Mouse (Mus musculus): Measurements from ENCODE around the gene Krtap31-2.

Krtap31-2 gene

DNA sequence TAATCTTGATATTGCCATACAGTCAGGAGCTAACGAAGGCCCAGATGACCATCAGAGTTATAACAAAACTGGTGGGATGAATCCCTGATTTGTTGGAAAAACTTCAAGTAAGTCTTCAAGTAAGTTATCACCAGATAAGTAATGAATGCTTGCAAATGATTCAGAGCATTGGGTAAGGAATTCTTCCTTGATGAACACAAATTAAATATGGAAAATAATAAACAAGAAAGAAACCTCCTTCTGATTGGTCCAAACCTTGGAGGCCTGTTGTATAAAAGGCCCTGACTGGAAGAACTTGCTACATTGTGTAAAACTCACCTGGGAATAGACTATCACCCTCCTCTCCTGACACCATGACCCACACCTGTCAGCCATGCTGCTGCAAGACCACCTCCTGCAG is at the start of gene Krtap31-2:
Gene Krtap31-2, plus strand, starts transcription at position 301 of the 400 bp plus-strand sequence.
- no peak for DNase-seq (ENCODE audit: low spot score)

DNA sequence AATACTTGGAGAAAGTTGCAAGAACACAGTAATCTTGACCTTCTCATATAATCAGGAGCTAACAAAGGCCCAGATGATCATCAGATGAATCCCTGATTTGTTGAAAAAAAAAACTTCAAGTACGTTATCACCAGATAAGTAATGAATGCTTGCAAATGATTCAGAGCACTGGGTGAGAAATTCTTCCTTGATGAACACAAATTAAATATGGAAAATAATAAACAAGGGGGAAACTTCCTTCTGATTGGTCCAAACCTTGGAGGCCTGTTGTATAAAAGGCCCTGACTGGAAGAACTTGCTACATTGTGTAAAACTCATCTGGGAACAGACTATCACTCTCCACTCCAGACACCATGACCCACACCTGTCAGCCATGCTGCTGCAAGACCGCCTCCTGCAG is 28.5 kb upstream of the Krtap31-2 start, which contains the start of gene Krtap31-1:
Gene Krtap31-1, plus strand, starts transcription at position 301 of the 400 bp plus-strand sequence.
- DNase-seq (ENCODE audit: low spot score) = no peak

DNA sequence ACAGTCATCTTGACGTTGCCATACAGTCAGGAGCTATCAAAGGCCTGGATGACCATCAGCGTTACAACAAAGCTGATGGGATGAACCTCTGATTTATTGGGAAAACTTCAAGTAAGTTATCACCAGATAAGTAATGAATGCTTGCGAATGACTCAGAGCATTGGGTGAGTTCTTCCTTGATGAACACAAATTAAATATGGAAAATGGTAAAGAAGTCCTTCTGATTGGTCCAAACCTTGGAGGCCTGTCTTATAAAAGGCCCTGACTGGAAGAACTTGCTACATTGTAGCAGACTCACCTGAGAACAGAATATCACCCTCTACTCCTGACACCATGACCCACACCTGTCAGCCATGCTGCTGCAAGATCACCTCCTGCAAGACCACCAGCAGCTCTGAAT is 21.6 kb upstream of the Krtap31-2 start, which contains the start of gene Gm11565:
Gene Gm11565, plus strand, starts transcription at position 301 of the 400 bp plus-strand sequence.
- DNase-seq (ENCODE audit: low spot score) = no peak

- no peak for DNase-seq (ENCODE audit: low spot score)
Measured at GRCm38 (mm10) chr11:99937751-99938264, 1.7 kb downstream of the Krtap31-2 start.

DNA sequence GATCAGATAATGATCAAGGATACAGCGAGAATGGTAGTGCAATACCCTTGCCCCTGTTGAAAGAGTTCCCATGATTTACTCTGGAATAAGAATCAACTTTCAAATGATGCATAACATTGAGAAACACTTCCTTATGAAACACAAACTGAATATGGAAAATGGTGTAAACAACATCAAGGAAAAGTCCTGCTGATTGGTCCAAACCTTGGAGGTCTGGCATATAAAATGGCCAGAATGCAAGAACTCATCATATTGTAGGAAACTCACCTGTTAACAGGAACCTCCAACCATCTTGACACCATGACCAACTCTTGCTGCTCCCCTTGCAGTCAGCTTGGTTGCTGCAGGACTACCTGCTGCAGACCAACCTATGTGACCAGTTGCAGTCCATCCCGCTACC is 12.1 kb downstream of the Krtap31-2 start, which contains the start of gene Krtap9-5:
Gene Krtap9-5, plus strand, starts transcription at position 301 of the 400 bp plus-strand sequence.
- no peak for DNase-seq (ENCODE audit: low spot score)

DNA sequence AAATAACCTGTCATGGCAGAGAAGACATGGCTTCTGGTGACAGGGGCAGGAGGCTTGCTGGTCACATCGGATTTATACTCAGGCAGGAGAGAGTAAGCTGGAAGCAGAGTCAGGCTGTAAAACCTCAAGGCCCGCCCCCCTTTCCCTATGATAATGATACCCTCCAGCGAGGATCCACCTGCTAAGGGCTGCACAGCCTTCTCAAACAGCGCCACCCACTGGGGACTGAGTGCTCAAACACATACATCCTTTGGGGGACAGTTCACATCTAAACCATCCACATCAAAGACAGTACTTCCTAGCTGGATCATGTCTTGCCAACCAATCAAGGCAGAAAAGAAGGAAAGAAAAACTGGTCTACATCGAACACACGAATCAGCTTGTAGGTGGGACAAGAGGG is 28.1 kb downstream of the Krtap31-2 start:
- no peak for DNase-seq (ENCODE audit: low spot score)

GRCm38 (mm10) chr11:99965961-99966360 is 29.9 kb downstream of the Krtap31-2 start:
- DNase-seq (ENCODE audit: low spot score) = no peak

DNA sequence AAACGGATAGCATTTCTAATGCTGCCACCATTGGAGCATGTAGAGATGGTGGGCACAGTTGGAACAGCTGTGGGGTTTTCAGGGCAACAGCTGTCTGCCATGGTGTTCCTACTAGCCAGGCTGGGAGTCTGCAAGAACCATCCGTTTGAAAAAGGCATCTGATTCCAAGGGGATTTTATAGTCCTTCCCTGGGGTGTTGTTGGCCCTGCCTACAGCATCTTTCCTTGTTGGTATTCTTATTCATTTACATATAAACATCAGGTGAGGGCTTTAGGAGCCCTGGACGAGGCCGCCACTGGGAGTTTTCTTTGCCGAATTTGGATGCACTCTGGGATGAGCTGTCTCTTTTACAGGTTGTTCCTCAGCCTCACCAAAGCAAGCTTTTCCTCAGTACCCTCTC is 42.9 kb downstream of the Krtap31-2 start, which contains the start of gene Krtap29-1:
Gene Krtap29-1, minus strand, starts transcription at position 101 of the 400 bp plus-strand sequence.
- DNase-seq (ENCODE audit: low spot score) = no peak

- no peak for DNase-seq (ENCODE audit: low spot score)
Measured at GRCm38 (mm10) chr11:99982731-99983130, 46.6 kb downstream of the Krtap31-2 start.

DNA sequence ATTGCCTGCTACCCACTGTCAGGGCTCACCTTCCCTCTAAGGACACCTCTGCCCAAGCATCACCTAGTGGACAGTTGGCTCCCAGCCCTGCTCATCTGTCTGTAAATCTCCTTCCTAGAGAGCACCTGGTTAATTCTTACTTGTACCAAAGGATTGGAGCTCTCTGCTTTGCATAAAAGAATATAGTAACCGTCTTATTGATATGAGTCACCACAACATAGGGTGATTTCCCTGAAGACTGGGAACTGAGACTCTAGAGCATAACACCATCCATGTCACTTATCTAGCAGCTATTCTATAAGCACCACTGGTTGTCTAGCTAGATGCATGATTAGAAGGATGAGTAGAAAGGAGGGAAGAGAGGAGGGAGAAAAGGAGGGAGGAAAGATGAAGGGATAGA is 47.4 kb downstream of the Krtap31-2 start:
- no peak for DNase-seq (ENCODE audit: low spot score)

DNA sequence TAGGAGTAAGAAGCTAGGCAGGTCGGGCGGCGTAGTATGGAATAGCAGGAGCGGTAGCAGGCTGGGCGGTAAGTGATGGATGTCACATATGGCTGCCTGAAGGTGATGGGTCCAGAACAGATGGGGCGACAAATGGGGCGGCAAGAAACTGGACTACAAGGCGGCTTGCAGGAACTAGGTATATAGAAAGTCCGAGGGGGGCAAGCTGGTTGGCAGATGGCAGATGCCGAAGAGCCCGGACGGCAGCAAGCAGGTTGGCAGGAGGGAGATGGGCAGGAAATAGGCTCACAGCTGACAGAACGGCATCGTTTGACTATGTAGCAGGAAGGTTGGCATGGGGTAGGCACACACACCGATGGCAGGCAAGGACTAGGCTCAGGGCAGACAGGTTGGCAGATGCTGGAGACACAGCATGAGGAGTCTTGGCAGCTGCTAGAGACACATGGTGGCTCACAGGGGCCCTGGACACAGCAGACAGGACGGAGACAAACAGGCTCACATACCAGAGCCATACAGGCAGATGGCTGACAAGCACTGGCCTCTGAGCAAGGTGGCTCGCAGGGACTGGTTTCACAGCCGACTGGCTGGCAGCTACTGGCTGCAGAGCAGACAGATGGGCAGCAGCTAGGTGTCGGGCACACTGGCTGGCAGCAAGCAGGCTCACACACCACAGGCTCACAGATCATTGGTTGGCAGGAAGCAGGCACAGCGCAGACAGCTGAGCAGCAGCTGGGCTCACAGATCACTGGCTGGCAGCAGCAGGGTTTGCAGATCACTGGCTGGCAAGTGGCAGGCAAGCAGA is 49.4 kb downstream of the Krtap31-2 start:
- no peak for DNase-seq (ENCODE audit: low spot score)

DNA sequence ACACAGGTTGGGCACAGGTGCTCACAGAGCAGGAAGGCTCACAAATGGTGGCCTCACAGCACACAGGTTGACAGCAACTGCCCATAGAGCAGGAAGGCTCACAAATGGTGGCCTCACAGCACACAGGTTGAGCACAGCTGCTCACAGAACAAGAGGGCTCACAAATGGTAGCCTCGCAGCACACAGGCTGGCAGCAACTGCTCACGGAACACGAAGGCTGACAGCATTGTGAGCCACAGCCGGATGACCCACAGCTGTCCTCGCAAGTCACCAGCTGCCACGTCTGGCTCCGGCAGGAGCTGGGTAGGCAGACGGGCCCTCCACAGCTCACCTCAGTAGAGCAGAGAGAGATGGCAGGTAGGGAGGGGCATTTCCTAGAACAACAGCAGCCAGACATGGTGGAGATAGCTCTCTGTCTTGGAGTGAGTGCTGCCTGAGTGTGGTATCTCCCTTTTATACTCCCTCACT is 50.1 kb downstream of the Krtap31-2 start, which contains the start of gene Krtap16-1:
Gene Krtap16-1, minus strand, starts transcription at position 418 of the 468 bp plus-strand sequence.
- DNase-seq (ENCODE audit: low spot score) = no peak
